Mouse (Mus musculus) forebrain, postnatal 0 days (tissue): ENCODE data around the gene Adamts17. TPM values are rescaled to one million over a fixed set of nuclear protein-coding genes. Genes with fewer than 3 reads are reported as not detected.

Experiments used
- ATAC-seq: fragments of 200-750 bp; cut with Nextera tagmentation; 2 replicates; pipeline ENCODE4 v1.8.0; 2017; ENCODE audit warnings: mild to moderate bottlenecking, moderate library complexity
- DNase-seq: peaks from one replicate; pipeline ENCODE4 v3.0.0-alpha.2; 2015
- H3K27ac ChIP-seq: fragments of 300-500 bp; sonication (generic); 2 replicates; pipeline ENCODE4 v1.5.1; 2014; ENCODE audit warnings: low read depth, mild to moderate bottlenecking, antibody characterized with exemption, low read length, moderate library complexity, mixed read lengths
- H3K27me3 ChIP-seq: fragments of 300-500 bp; sonication (generic); 2 replicates; pipeline ENCODE4 v1.6.1; 2014; ENCODE audit warnings: mild to moderate bottlenecking, low read length, mixed read lengths; ENCODE audit not compliant: insufficient read depth
- H3K36me3 ChIP-seq: fragments of 300-500 bp; sonication (generic); 2 replicates; pipeline ENCODE4 v1.6.1; 2014; ENCODE audit warnings: mild to moderate bottlenecking, moderate library complexity; ENCODE audit not compliant: insufficient read depth
- H3K4me1 ChIP-seq: fragments of 300-500 bp; sonication (generic); 2 replicates; pipeline ENCODE4 v1.6.1; 2014; ENCODE audit warnings: antibody characterized with exemption; ENCODE audit not compliant: insufficient read depth
- H3K4me2 ChIP-seq: fragments of 300-500 bp; sonication (generic); 2 replicates; pipeline ENCODE4 v1.6.1; 2014; ENCODE audit warnings: low read depth, mild to moderate bottlenecking, moderate library complexity
- H3K4me3 ChIP-seq: fragments of 300-500 bp; sonication (generic); 2 replicates; pipeline ENCODE4 v1.5.1; 2014; ENCODE audit warnings: low read depth, low read length, mixed read lengths
- H3K9ac ChIP-seq: fragments of 300-500 bp; sonication (generic); 2 replicates; pipeline ENCODE4 v1.6.1; 2014; ENCODE audit warnings: mild to moderate bottlenecking
- H3K9me3 ChIP-seq: fragments of 300-500 bp; sonication (generic); 2 replicates; pipeline ENCODE4 v1.6.1; 2016; ENCODE audit warnings: low read length
- CTCF ChIP-seq: sonication (generic); IDR thresholded peaks from 2 replicates; pipeline ENCODE4 v1.5.1; 2016; ENCODE audit warnings: antibody characterized with exemption, control low read depth, low read depth
- WGBS: fragments of 180-500 bp; shearing (Covaris S2); extraction: QIAGEN DNeasy Blood & Tissue Kit; methylation state at CpG from one replicate; pipeline ENCODE4 v1.1.7; 2014; 5-methylcytosine and 5-hydroxymethylcytosine counted together
- polyA plus RNA-seq: library from polyadenylated mRNA; unstranded; fragments of >200 nt; fragmentation: Nextera tagmentation; extraction: Ambion mirVana; gene quantifications from 2 replicates; pipeline ENCODE4 v1.2.1, GENCODE M21; 2015
- total RNA-seq: library from RNA; depleted of rRNA; stranded (reverse); fragments of >200 nt; gene quantifications from 2 replicates; pipeline ENCODE4 v1.2.3, GENCODE M21; 2014

The Adamts17 gene
- total and polyA plus RNA-seq, 2 experiments from 2014 or later, result 4.1 to 12.6 TPM

- no peak overlapping the region for H3K27ac ChIP-seq
- H3K9ac ChIP-seq, result no peak overlapping the region
- no peaks in the 10 kb centered on the region for H3K4me1 ChIP-seq
- ATAC-seq (no peak), DNase-seq (no peak)
- H3K4me2 ChIP-seq, result no peak overlapping the region
- no peak overlapping the region for H3K4me3 ChIP-seq
- WGBS, result 73% methylated on average over 15 of the region's 15 CpGs
- H3K27me3 ChIP-seq, result no peaks in the 10 kb centered on the region
- H3K9me3 ChIP-seq, result no peaks in the 10 kb centered on the region
- no peaks in the 10 kb centered on the region for H3K36me3 ChIP-seq
- TF ChIP-seq CTCF, result no peak
Observed at GRCm38 (mm10) chr7:67044121-67044817, 204.7 kb downstream of the Adamts17 start.

GRCm38 (mm10) chr7:67045202-67045601 lies 205.7 kb downstream of the Adamts17 start:
- Histone ChIP-seq H3K36me3 (no peaks in the 10 kb centered on the region), H3K9me3 (no peaks in the 10 kb centered on the region), H3K4me3 (no peak overlapping the region), H3K27ac (no peak overlapping the region), H3K4me1 (no peaks in the 10 kb centered on the region), H3K27me3 (no peaks in the 10 kb centered on the region), H3K4me2 (no peak overlapping the region), H3K9ac (no peak overlapping the region)
- WGBS, result 95% methylated on average over 6 of the region's 6 CpGs
- ATAC-seq, result no peak
- no peak for DNase-seq
- TF ChIP-seq CTCF, result no peak

GRCm38 (mm10) chr7:67049206-67049605 lies 209.7 kb downstream of the Adamts17 start:
- 88% methylated on average over 2 of the region's 2 CpGs for whole genome bisulfite sequencing
- no peak for DNase-seq
- TF ChIP-seq CTCF, result no peak

GRCm38 (mm10) chr7:67050424-67050823 lies 210.9 kb downstream of the Adamts17 start:
- no peaks in the 10 kb centered on the region for H3K27me3 ChIP-seq
- no peak overlapping the region for H3K9ac ChIP-seq
- no peaks in the 10 kb centered on the region for H3K36me3 ChIP-seq
- no peaks in the 10 kb centered on the region for H3K4me1 ChIP-seq
- TF ChIP-seq CTCF, result no peak
- whole genome bisulfite sequencing, result 88% methylated on average over 3 of the region's 3 CpGs
- ATAC-seq (no peak), DNase-seq (no peak)
- no peak overlapping the region for H3K4me2 ChIP-seq
- H3K27ac ChIP-seq, result no peak overlapping the region
- no peaks in the 10 kb centered on the region for H3K9me3 ChIP-seq
- H3K4me3 ChIP-seq, result no peak overlapping the region

More at GRCm38 (mm10) chr7:67049206-67049605, 209.7 kb downstream of the Adamts17 start:
- H3K27me3 ChIP-seq, result no peaks in the 10 kb centered on the region
- H3K9me3 ChIP-seq, result no peaks in the 10 kb centered on the region
- H3K9ac ChIP-seq, result no peak overlapping the region
- H3K27ac ChIP-seq, result no peak overlapping the region
- H3K4me2 ChIP-seq, result no peak overlapping the region
- no peaks in the 10 kb centered on the region for H3K36me3 ChIP-seq
- no peak overlapping the region for H3K4me3 ChIP-seq
- ATAC-seq, result no peak
- no peaks in the 10 kb centered on the region for H3K4me1 ChIP-seq

GRCm38 (mm10) chr7:67051089-67051718 lies 211.7 kb downstream of the Adamts17 start:
- no peak for DNase-seq

GRCm38 (mm10) chr7:67054876-67055275 lies 215.3 kb downstream of the Adamts17 start:
- H3K36me3 ChIP-seq, result no peaks in the 10 kb centered on the region
- DNase-seq, result no peak
- H3K27ac ChIP-seq, result no peak overlapping the region
- H3K4me2 ChIP-seq, result no peak overlapping the region
- no peaks in the 10 kb centered on the region for H3K27me3 ChIP-seq
- TF ChIP-seq CTCF, result no peak
- no peak for ATAC-seq
- 94% methylated on average over 3 of the region's 3 CpGs for WGBS
- H3K4me3 ChIP-seq, result no peak overlapping the region
- no peaks in the 10 kb centered on the region for H3K9me3 ChIP-seq
- H3K9ac ChIP-seq, result no peak overlapping the region
- no peaks in the 10 kb centered on the region for H3K4me1 ChIP-seq

More at GRCm38 (mm10) chr7:67051089-67051718, 211.7 kb downstream of the Adamts17 start:
- no peaks in the 10 kb centered on the region for H3K4me1 ChIP-seq
- H3K27ac ChIP-seq, result no peak overlapping the region
- H3K27me3 ChIP-seq, result no peaks in the 10 kb centered on the region
- WGBS, result 80% methylated on average over 7 of the region's 7 CpGs
- no peak overlapping the region for H3K9ac ChIP-seq
- TF ChIP-seq CTCF, result no peak
- no peak overlapping the region for H3K4me3 ChIP-seq
- no peak for ATAC-seq
- no peak overlapping the region for H3K4me2 ChIP-seq
- H3K9me3 ChIP-seq, result no peaks in the 10 kb centered on the region
- H3K36me3 ChIP-seq, result no peaks in the 10 kb centered on the region

GRCm38 (mm10) chr7:67055510-67055909 lies 216.0 kb downstream of the Adamts17 start:
- TF ChIP-seq CTCF, result no peak
- Histone ChIP-seq H3K27me3 (no peaks in the 10 kb centered on the region), H3K4me3 (no peak overlapping the region), H3K9me3 (no peaks in the 10 kb centered on the region), H3K27ac (no peak overlapping the region), H3K9ac (no peak overlapping the region), H3K36me3 (no peaks in the 10 kb centered on the region), H3K4me1 (no peaks in the 10 kb centered on the region), H3K4me2 (no peak overlapping the region)
- no peak for ATAC-seq
- no peak for DNase-seq
- WGBS, result 70% methylated on average over 3 of the region's 3 CpGs
